8 mouse cellular contexts compared by ENCODE assay signal in genomic region chr15:31601646-31602374, GRCm38 (mm10). TPM values are rescaled to one million over a fixed set of nuclear protein-coding genes. Genes with fewer than 3 reads are reported as not detected.
DNase-seq lines count a peak whose midpoint lies in the region; ATAC-seq and TF ChIP-seq lines count a peak whose summit lies in the region.

Gene Cct5 (minus strand): TSS chr15:31601804.
Gene Fam173b (plus strand): TSS chr15:31601852.

- TF ChIP-seq CTCF in cortical plate, adult 2 months (IDR thresholded peaks at IDR 0.05; ENCODE audit: extremely low read depth, insufficient read depth, low read length) = no peak

- TF ChIP-seq POLR2A in cortical plate, adult 2 months (IDR thresholded peaks at IDR 0.05; ENCODE audit: extremely low read depth, insufficient read depth, low read length) = peak; percentile 92

- peak within 1 kb of the TSS; percentile 76 for H3K4me3 ChIP-seq in cortical plate, adult 2 months (ENCODE audit: insufficient read depth, low read length)
- peak within 1 kb of the TSS; percentile 98 for H3K4me3 ChIP-seq in megakaryocyte, embryonic 14.5 days (replicated peaks)

- peak; percentile 95 for DNase-seq in gastrocnemius, adult 8-10 months (ENCODE audit: low spot score in 2 of 2)
- DNase-seq in hindlimb bud, embryonic 11.5 days (ENCODE audit: extremely low spot score, low read depth, low spot score) = peak; percentile 97
- peak; percentile 95 to 99 for DNase-seq in left cerebral cortex, adult 8-10 months (ENCODE audit: low spot score in 2 of 2)
- peak; percentile 98 to 99 for DNase-seq in right cerebral cortex, postnatal 10 days (ENCODE audit: low spot score in 2 of 2)
- DNase-seq in urinary bladder, postnatal 25 days (ENCODE audit: low spot score) = peak; percentile 99

- ATAC-seq in activated CD4-positive, CD25-positive, alpha-beta regulatory T cell, adult 4 months = peak; percentile 81

- peaks cover 6% of the 10 kb centered on the region; the same call in 1 of the 2 replicates for H3K4me1 ChIP-seq in cortical plate, adult 2 months (ENCODE audit: control insufficient read depth, insufficient read depth, low read length)
- H3K4me1 ChIP-seq in megakaryocyte, embryonic 14.5 days = peaks cover 55% of the 10 kb centered on the region

- peaks cover 21% of the 10 kb centered on the region for H3K36me3 ChIP-seq in megakaryocyte, embryonic 14.5 days (replicated peaks; ENCODE audit: low read length)

- no peaks in the 10 kb centered on the region for H3K9me3 ChIP-seq in megakaryocyte, embryonic 14.5 days

- no peaks in the 10 kb centered on the region for H3K27me3 ChIP-seq in megakaryocyte, embryonic 14.5 days (replicated peaks)

- H3K27ac ChIP-seq in cortical plate, adult 2 months (ENCODE audit: insufficient read depth, low read length) = peak within 1 kb of the TSS; percentile 72

RNA-seq across cellular contexts. Expression of gene Cct5, which starts in this region (rescaled TPM):
- polyA plus RNA-seq in activated CD4-positive, CD25-positive, alpha-beta regulatory T cell, adult 4 months (2017; shearing (Covaris generic)) = 100 to 1,000 TPM; 432 to 525 TPM
- 172 and 180 TPM in 2 replicates for polyA plus RNA-seq in cortical plate, adult 2 months (2012; rRNA removed)
- 100 to 1,000 TPM; 110 to 120 (median 115) TPM for total RNA-seq in gastrocnemius, adult 8-10 months (2022)
- total RNA-seq in left cerebral cortex, adult 8-10 months (2022) = 100 to 1,000 TPM; 154 to 187 (median 183) TPM
- 6.1 and 19.7 TPM in 2 replicates for polyA plus RNA-seq in megakaryocyte, embryonic 14.5 days (2012; ENCODE audit: insufficient read depth, low replicate concordance)

RNA-seq across cellular contexts. Expression of gene Fam173b, which starts in this region (rescaled TPM):
- 10 to 100 TPM; 20.0 to 26.3 TPM for polyA plus RNA-seq in activated CD4-positive, CD25-positive, alpha-beta regulatory T cell, adult 4 months (2017; shearing (Covaris generic))
- polyA plus RNA-seq in cortical plate, adult 2 months (2012; rRNA removed) = 11.9 and 13.2 TPM in 2 replicates
- 10 to 100 TPM; 11.9 to 14.9 (median 12.8) TPM for total RNA-seq in gastrocnemius, adult 8-10 months (2022)
- 10 to 100 TPM; 10.4 to 11.4 (median 10.8) TPM for total RNA-seq in left cerebral cortex, adult 8-10 months (2022)
- 2.1 and 3.6 TPM in 2 replicates for polyA plus RNA-seq in megakaryocyte, embryonic 14.5 days (2012; ENCODE audit: insufficient read depth, low replicate concordance)

Comparison
In these comparisons a context has a peak if more than half of its experiments do, and no peak if none do; other contexts are left out.
1. Peak in every context shown above with its lines: DNase-seq, ATAC-seq, H3K4me3 ChIP-seq and H3K27ac ChIP-seq.